In genomic region chr6:83348873-83349272, GRCm38 (mm10) we compare ENCODE assay signal across 8 mouse cellular contexts. TPM values are rescaled to one million over a fixed set of nuclear protein-coding genes. Genes with fewer than 3 reads are reported as not detected.
DNase-seq lines count a peak whose midpoint lies in the region; ATAC-seq and TF ChIP-seq lines count a peak whose summit lies in the region.

Gene Bola3 (plus strand): TSS chr6:83349147.

- H3K9ac ChIP-seq in lung, embryonic 14.5 days: peak within 1 kb of the TSS; percentile 79
- peak within 1 kb of the TSS; percentile 96 for H3K9ac ChIP-seq in midbrain, embryonic 13.5 days (replicated peaks)

- peak within 1 kb of the TSS; percentile 61 for H3K4me3 ChIP-seq in lung, embryonic 14.5 days (ENCODE audit: low read depth, low read length)
- H3K4me3 ChIP-seq in brown adipose tissue, adult 24 weeks (ENCODE audit: insufficient read depth, low read depth, low read length): peak within 1 kb of the TSS; percentile 95
- peak within 1 kb of the TSS; percentile 89 for H3K4me3 ChIP-seq in midbrain, embryonic 13.5 days (replicated peaks)

- no peaks in the 10 kb centered on the region for H3K9me3 ChIP-seq in lung, embryonic 14.5 days (ENCODE audit: low read depth, low read length)
- no peaks in the 10 kb centered on the region for H3K9me3 ChIP-seq in midbrain, embryonic 13.5 days

- no peaks in the 10 kb centered on the region for H3K27me3 ChIP-seq in lung, embryonic 14.5 days (ENCODE audit: insufficient read depth, low read length)
- no peaks in the 10 kb centered on the region for H3K27me3 ChIP-seq in midbrain, embryonic 13.5 days

- WGBS in lung, embryonic 14.5 days: 32% methylated on average over 6 of the region's 6 CpGs
- WGBS in midbrain, embryonic 13.5 days: 34% methylated on average over 6 of the region's 6 CpGs

- peak within 1 kb of the TSS; percentile 80 for H3K4me2 ChIP-seq in lung, embryonic 14.5 days
- H3K4me2 ChIP-seq in midbrain, embryonic 13.5 days (replicated peaks): peak within 1 kb of the TSS; percentile 84

- H3K4me1 ChIP-seq in lung, embryonic 14.5 days (ENCODE audit: insufficient read depth): no peaks in the 10 kb centered on the region
- peaks cover 7% of the 10 kb centered on the region for H3K4me1 ChIP-seq in brown adipose tissue, adult 24 weeks (ENCODE audit: control insufficient read depth, insufficient read depth, insufficient read length, low read length)
- peaks cover 22% of the 10 kb centered on the region for H3K4me1 ChIP-seq in midbrain, embryonic 13.5 days (replicated peaks)

- peaks cover 16% of the 10 kb centered on the region; the same call in 1 of the 2 replicates for H3K36me3 ChIP-seq in lung, embryonic 14.5 days (ENCODE audit: insufficient read depth)
- peaks cover 14% of the 10 kb centered on the region for H3K36me3 ChIP-seq in midbrain, embryonic 13.5 days

- no peak for TF ChIP-seq CTCF in lung, embryonic 14.5 days (IDR thresholded peaks at IDR 0.05; ENCODE audit: low read depth)

- DNase-seq in lung, embryonic 14.5 days: no peak
- DNase-seq in lung, postnatal 36 days: no peak
- DNase-seq in gonadal fat pad, adult 2 months (ENCODE audit: low read depth): peak; percentile 64
- no peak for DNase-seq in layer of hippocampus, postnatal 10 days (ENCODE audit: low spot score in 2 of 2)
- no peak for DNase-seq in T-cell, adult 2 months (ENCODE audit: low spot score)
- DNase-seq in urinary bladder, postnatal 36 days (ENCODE audit: low spot score in 2 of 2): no peak

- H3K27ac ChIP-seq in lung, embryonic 14.5 days (ENCODE audit: low read depth): peak within 1 kb of the TSS; percentile 42; the same call in 1 of the 2 replicates
- peak within 1 kb of the TSS; percentile 96 for H3K27ac ChIP-seq in brown adipose tissue, adult 24 weeks (replicated peaks; ENCODE audit: low read depth, low read length)
- H3K27ac ChIP-seq in midbrain, embryonic 13.5 days: peak within 1 kb of the TSS; percentile 68

- ATAC-seq in lung, embryonic 14.5 days (ENCODE audit: insufficient read depth): 0 out of 2 replicates have a peak, but pooled peaks have one; percentile 3
- ATAC-seq in midbrain, embryonic 13.5 days: no peak

RNA-seq across cellular contexts. Expression of gene Bola3, which starts in this region (rescaled TPM):
- polyA plus RNA-seq in lung, embryonic 14.5 days (2014; fragmentation: Nextera tagmentation; extraction: Ambion mirVana): 144 and 151 TPM in 2 replicates
- polyA plus RNA-seq in brown adipose tissue, adult 24 weeks (2012; ENCODE audit: insufficient read depth, insufficient read length, missing spikeins): 671 and 946 TPM in 2 replicates
- 20.1 and 20.2 TPM in 2 replicates for polyA plus RNA-seq in gonadal fat pad, adult 2 months (2012; rRNA removed)
- total RNA-seq in layer of hippocampus, postnatal 10 days (2021): 10 to 100 TPM; 35.5 to 36.3 TPM
- polyA plus RNA-seq in midbrain, embryonic 13.5 days (2015; fragmentation: Nextera tagmentation; extraction: Ambion mirVana): 69.0 and 71.7 TPM in 2 replicates

Comparison
In these comparisons a context has a peak if more than half of its experiments do, and no peak if none do; other contexts are left out.
1. H3K27ac ChIP-seq: peak in every context shown above with its lines; median percentile 96 in brown adipose tissue, adult 24 weeks; 68 in midbrain, embryonic 13.5 days; 42 in lung, embryonic 14.5 days.